Mouse (Mus musculus): ENCODE data around the gene Golga1. TPM values are rescaled to one million over a fixed set of nuclear protein-coding genes. Genes with fewer than 3 reads are reported as not detected.
A peak's percentile ranks its signal among the peaks of the same experiment; 100 is the strongest.

Golga1 gene
- polyA plus RNA-seq, 1 experiment from 2014 or later = 24.8 TPM

DNA sequence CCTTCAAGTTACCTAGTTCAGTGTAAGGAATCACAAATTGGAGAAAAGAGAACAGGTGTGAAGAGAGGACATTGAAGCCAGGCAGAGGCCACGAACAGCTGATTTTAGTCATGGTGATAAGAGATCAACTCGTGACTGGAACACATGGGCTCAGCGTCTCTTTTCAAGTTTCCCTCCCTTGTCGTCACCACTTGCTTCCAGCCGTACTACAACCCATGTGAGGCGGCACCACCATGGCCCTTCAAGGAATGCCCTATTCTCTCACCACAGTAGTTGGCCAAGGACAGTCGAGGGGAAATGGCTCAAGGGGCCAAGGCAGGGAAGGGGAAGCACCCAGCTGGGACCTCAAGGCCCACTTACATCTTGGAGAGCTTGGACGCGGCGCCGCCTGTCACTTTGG, 61.0 kb downstream of the Golga1 start:
- peaks cover 48% of the 10 kb centered on the region for H3K36me3 ChIP-seq (replicated peaks)
- H3K27ac ChIP-seq (replicated peaks) = peak overlapping the region; percentile 97
- H3K27me3 ChIP-seq (replicated peaks; ENCODE audit: low read depth, poor library complexity, severe bottlenecking) = no peaks in the 10 kb centered on the region
- peaks cover 50% of the 10 kb centered on the region for H3K4me1 ChIP-seq
- no peaks in the 10 kb centered on the region for H3K9me3 ChIP-seq
- peak overlapping the region; percentile 92 for H3K4me3 ChIP-seq
- 2% methylated on average over 11 of the region's 11 CpGs for WGBS
- peak; percentile 42 for DNase-seq (ENCODE audit: low spot score)

DNA sequence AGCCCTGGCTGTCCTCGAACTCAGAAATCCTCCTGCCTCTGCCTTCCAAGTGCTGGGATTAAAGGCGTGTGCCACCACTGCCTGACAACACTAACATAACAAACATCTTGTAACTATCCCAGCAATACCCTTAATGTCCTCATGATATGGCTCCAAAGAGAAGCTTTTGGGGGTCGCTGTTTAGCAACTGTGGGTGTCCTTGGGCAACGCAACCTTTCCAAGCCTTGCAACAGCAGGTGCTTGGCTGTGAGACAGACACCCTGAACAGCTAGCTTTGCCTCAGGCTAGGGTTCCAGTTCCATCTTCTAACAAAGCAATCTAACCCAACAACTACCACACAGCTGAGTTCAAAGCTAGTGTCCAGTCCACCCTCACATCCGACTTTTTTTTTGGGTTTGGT, 61.8 kb downstream of the Golga1 start:
- Histone ChIP-seq H3K4me3 (peak overlapping the region; percentile 92), H3K27me3 (replicated peaks; ENCODE audit: low read depth, poor library complexity, severe bottlenecking) (no peaks in the 10 kb centered on the region), H3K9me3 (no peaks in the 10 kb centered on the region), H3K27ac (replicated peaks) (peak overlapping the region; percentile 97; the same call in 1 of the 2 replicates), H3K4me1 (peaks cover 42% of the 10 kb centered on the region), H3K36me3 (replicated peaks) (peaks cover 52% of the 10 kb centered on the region)
- WGBS = 70% methylated on average over 5 of the region's 5 CpGs
- no peak for DNase-seq (ENCODE audit: low spot score)

GRCm38 (mm10) chr2:39003106-39003505, 62.2 kb downstream of the Golga1 start:
- 61% methylated on average over 8 of the region's 8 CpGs for WGBS
- H3K36me3 ChIP-seq (replicated peaks) = peaks cover 52% of the 10 kb centered on the region

DNA sequence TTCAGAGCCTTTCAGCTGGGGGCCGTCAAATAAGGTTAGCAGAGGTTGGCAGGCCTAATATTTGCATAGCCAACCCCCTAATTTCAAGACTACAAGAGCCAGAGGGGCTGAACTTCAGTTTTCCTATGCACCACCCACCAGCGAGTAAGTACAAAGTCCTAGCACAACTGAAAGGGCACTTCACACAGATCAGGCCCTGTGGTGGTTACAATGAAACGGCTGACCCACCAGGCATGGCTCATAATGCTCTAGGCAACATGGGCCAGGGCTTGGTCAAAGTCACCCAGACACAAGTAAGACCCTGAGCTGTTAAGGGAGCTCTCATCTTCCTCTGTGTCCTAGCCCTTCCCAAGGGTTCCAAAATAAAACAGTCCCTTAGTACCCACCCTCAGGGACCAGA, 63.5 kb downstream of the Golga1 start:
- peaks cover 48% of the 10 kb centered on the region for H3K4me1 ChIP-seq
- WGBS = 82% methylated on average over 3 of the region's 3 CpGs

More at GRCm38 (mm10) chr2:39003106-39003505, 62.2 kb downstream of the Golga1 start:
- peaks cover 44% of the 10 kb centered on the region for H3K4me1 ChIP-seq
- DNase-seq (ENCODE audit: low spot score) = no peak
- no peaks in the 10 kb centered on the region for H3K27me3 ChIP-seq (replicated peaks; ENCODE audit: low read depth, poor library complexity, severe bottlenecking)
- H3K27ac ChIP-seq (replicated peaks) = no peak overlapping the region
- no peaks in the 10 kb centered on the region for H3K9me3 ChIP-seq
- peak overlapping the region; percentile 92 for H3K4me3 ChIP-seq

GRCm38 (mm10) chr2:39000587-39000919, 64.8 kb downstream of the Golga1 start:
- WGBS = 86% methylated on average over 4 of the region's 4 CpGs
- peaks cover 52% of the 10 kb centered on the region for H3K36me3 ChIP-seq (replicated peaks)

More for the DNA sequence above, 63.5 kb downstream of the Golga1 start:
- peaks cover 52% of the 10 kb centered on the region for H3K36me3 ChIP-seq (replicated peaks)
- H3K9me3 ChIP-seq = no peaks in the 10 kb centered on the region
- H3K27me3 ChIP-seq (replicated peaks; ENCODE audit: low read depth, poor library complexity, severe bottlenecking) = peaks cover 6% of the 10 kb centered on the region
- no peak overlapping the region for H3K4me3 ChIP-seq
- DNase-seq (ENCODE audit: low spot score) = no peak
- no peak overlapping the region for H3K27ac ChIP-seq (replicated peaks)

DNA sequence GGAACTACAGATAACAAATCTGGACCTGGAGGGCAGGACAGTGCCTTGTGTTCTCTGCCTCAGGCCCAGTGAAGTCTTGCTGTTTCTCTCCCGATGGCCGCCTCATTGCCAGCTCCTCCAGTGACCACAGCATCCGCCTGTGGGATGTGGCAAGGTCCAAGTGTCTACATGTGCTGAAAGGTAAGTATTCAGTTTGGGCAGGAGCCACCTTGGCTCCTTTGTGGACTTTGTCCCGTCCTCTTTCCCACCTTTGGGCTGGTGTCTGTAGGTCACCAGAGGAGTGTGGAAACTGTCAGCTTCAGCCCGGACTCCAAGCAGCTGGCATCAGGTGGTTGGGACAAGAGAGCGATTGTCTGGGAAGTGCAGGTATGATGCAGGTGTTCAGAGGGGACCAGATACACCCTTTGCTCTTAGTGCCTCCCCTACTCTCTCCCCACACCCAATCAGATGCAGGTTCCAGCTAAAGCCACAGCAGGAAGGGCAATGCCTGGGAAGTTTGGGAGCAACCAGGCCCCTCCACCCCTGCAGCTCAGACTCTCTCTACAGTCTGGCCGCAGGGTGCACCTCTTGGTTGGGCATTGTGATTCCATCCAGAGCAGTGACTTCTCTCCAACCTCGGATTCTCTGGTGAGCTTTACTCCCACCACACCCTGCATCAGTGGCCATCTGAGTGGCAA, 65.3 kb downstream of the Golga1 start:
- DNase-seq (ENCODE audit: low spot score) = peak; percentile 13
- peaks cover 9% of the 10 kb centered on the region for H3K27me3 ChIP-seq (replicated peaks; ENCODE audit: low read depth, poor library complexity, severe bottlenecking)
- no peak overlapping the region for H3K27ac ChIP-seq (replicated peaks)
- no peaks in the 10 kb centered on the region for H3K9me3 ChIP-seq
- H3K4me3 ChIP-seq = no peak overlapping the region
- H3K36me3 ChIP-seq (replicated peaks) = peaks cover 52% of the 10 kb centered on the region
- 68% methylated on average over 8 of the region's 8 CpGs for WGBS
- peaks cover 35% of the 10 kb centered on the region for H3K4me1 ChIP-seq

More at GRCm38 (mm10) chr2:39000587-39000919, 64.8 kb downstream of the Golga1 start:
- H3K27me3 ChIP-seq (replicated peaks; ENCODE audit: low read depth, poor library complexity, severe bottlenecking) = peaks cover 9% of the 10 kb centered on the region
- no peak overlapping the region for H3K4me3 ChIP-seq
- no peak for DNase-seq (ENCODE audit: low spot score)
- no peak overlapping the region for H3K27ac ChIP-seq (replicated peaks)
- peaks cover 35% of the 10 kb centered on the region for H3K4me1 ChIP-seq
- no peaks in the 10 kb centered on the region for H3K9me3 ChIP-seq

DNA sequence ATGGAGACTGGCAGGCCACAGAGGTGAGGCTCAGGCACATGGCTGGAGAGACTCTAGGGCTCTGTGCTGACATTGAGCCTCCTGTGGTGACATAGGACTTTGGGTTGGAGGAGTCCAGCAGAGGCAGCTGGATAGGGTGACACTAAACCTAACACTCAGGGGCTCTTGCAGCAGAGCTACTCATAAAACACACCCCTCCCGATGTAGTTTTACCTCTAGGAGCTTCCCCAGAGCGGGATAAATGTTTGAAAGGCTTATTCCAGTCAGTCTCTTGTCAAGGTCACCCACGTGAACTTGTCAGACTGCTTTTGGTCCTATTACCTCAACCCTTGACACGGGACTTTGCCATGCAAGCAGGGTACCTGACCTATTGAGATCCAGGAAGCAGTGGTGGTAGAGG, 66.0 kb downstream of the Golga1 start:
- Histone ChIP-seq H3K4me3 (no peak overlapping the region), H3K27me3 (replicated peaks; ENCODE audit: low read depth, poor library complexity, severe bottlenecking) (peaks cover 9% of the 10 kb centered on the region), H3K4me1 (peaks cover 35% of the 10 kb centered on the region), H3K9me3 (no peaks in the 10 kb centered on the region), H3K27ac (replicated peaks) (no peak overlapping the region), H3K36me3 (replicated peaks) (peaks cover 52% of the 10 kb centered on the region)
- 67% methylated on average over 4 of the region's 4 CpGs for WGBS
- DNase-seq (ENCODE audit: low spot score) = no peak

GRCm38 (mm10) chr2:38997386-38998374, 67.7 kb downstream of the Golga1 start, which contains the start of gene Wdr38:
Gene Wdr38, plus strand, starts transcription at chr2:38997476.
- 15% methylated on average over 33 of the region's 33 CpGs for WGBS
- peak; percentile 92 for DNase-seq (ENCODE audit: low spot score)
- Histone ChIP-seq H3K27me3 (replicated peaks; ENCODE audit: low read depth, poor library complexity, severe bottlenecking) (peaks cover 9% of the 10 kb centered on the region), H3K9me3 (no peaks in the 10 kb centered on the region), H3K4me1 (peaks cover 20% of the 10 kb centered on the region), H3K36me3 (replicated peaks) (peaks cover 37% of the 10 kb centered on the region), H3K4me3 (peak within 1 kb of the TSS; percentile 53), H3K27ac (replicated peaks) (peak within 1 kb of the TSS; percentile 69)

GRCm38 (mm10) chr2:38992452-38992851, 72.9 kb downstream of the Golga1 start:
- DNase-seq (ENCODE audit: low spot score) = no peak
- H3K27me3 ChIP-seq (replicated peaks; ENCODE audit: low read depth, poor library complexity, severe bottlenecking) = peaks cover 9% of the 10 kb centered on the region
- H3K4me3 ChIP-seq = no peak overlapping the region
- H3K27ac ChIP-seq (replicated peaks) = no peak overlapping the region
- peaks cover 7% of the 10 kb centered on the region; the same call in 1 of the 2 replicates for H3K4me1 ChIP-seq
- no peaks in the 10 kb centered on the region for H3K36me3 ChIP-seq (replicated peaks)
- H3K9me3 ChIP-seq = no peaks in the 10 kb centered on the region
- 71% methylated on average over 4 of the region's 4 CpGs for WGBS

GRCm38 (mm10) chr2:38992004-38992403, 73.3 kb downstream of the Golga1 start:
- Histone ChIP-seq H3K4me1 (0 out of 2 replicates have a peak, but pooled peaks cover 6% of the 10 kb centered on the region), H3K36me3 (replicated peaks) (no peaks in the 10 kb centered on the region), H3K27ac (replicated peaks) (no peak overlapping the region), H3K4me3 (no peak overlapping the region), H3K9me3 (no peaks in the 10 kb centered on the region), H3K27me3 (replicated peaks; ENCODE audit: low read depth, poor library complexity, severe bottlenecking) (peaks cover 4% of the 10 kb centered on the region)
- whole genome bisulfite sequencing = 71% methylated on average over 4 of the region's 4 CpGs
- DNase-seq (ENCODE audit: low spot score) = no peak

DNA sequence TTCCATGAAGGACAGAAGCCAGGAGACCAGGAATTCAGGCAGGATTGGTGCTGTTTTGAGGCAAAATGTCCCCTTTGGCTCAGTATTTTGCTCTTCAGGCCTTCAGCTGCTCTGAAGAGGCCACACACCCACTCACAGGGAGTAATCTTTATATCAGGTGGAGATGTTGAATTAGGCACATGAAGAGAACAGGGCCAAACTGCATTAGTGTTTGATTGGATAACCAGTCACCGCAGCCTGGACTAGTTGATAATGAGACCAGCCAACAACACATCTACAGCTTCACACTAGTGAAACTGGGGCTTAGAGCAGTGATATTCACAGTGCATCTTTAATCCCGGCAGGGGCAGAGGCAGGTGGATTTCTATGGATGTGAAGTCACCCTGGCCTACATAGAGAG, 76.4 kb downstream of the Golga1 start:
- no peaks in the 10 kb centered on the region for H3K27me3 ChIP-seq (replicated peaks; ENCODE audit: low read depth, poor library complexity, severe bottlenecking)
- no peaks in the 10 kb centered on the region for H3K36me3 ChIP-seq (replicated peaks)
- H3K4me3 ChIP-seq = no peak overlapping the region
- H3K4me1 ChIP-seq = 0 out of 2 replicates have a peak, but pooled peaks cover 6% of the 10 kb centered on the region
- no peak overlapping the region for H3K27ac ChIP-seq (replicated peaks)
- WGBS = 95% methylated on average over 2 of the region's 2 CpGs
- H3K9me3 ChIP-seq = 0 out of 2 replicates have a peak, but pooled peaks cover under 1% of the 10 kb centered on the region
- DNase-seq (ENCODE audit: low spot score) = no peak

- Histone ChIP-seq H3K36me3 (replicated peaks) (no peaks in the 10 kb centered on the region), H3K9me3 (peaks cover 5% of the 10 kb centered on the region; the same call in 1 of the 2 replicates), H3K4me1 (0 out of 2 replicates have a peak, but pooled peaks cover 6% of the 10 kb centered on the region), H3K27ac (replicated peaks) (0 out of 2 replicates have a peak overlapping the region, but pooled peaks have one; percentile 1), H3K4me3 (no peak overlapping the region), H3K27me3 (replicated peaks; ENCODE audit: low read depth, poor library complexity, severe bottlenecking) (no peaks in the 10 kb centered on the region)
- DNase-seq (ENCODE audit: low spot score) = peak; percentile 26
- WGBS = 73% methylated on average over 6 of the region's 6 CpGs
Measured at GRCm38 (mm10) chr2:38987803-38988510, 77.4 kb downstream of the Golga1 start.

All from embryonic facial prominence, embryonic 10.5 days (tissue).